In the genomic region with DNA sequence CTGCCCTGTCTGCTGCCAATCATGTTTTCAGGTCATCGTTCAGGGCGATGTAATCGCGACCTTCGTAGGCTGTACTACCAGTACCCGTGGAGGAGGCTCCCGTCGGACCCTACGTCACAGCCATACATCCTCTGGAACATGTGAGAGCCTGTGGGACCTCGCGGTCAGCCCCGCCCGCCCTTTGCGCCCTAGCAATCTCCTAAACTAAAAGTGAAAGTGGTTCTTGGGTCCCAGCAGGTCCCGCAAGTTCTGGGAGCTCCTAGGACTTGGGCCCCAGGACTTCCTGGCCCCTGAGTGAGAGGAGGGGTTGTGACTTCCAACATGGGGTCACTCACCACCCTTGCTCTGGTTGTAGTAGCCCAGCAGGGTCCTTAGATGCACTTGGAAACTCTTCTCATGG, we compare ENCODE assay signal across 8 mouse cellular contexts. TPM values are rescaled to one million over a fixed set of nuclear protein-coding genes. Genes with fewer than 3 reads are reported as not detected.
DNase-seq lines count a peak whose midpoint lies in the region; ATAC-seq and TF ChIP-seq lines count a peak whose summit lies in the region.

No protein-coding gene starts in this region.

- TF ChIP-seq CTCF in testis, adult 2 months (IDR thresholded peaks at IDR 0.05; ENCODE audit: control insufficient read depth, insufficient read depth, insufficient replicate concordance, low read depth, low read length) = no peak
- no peak for TF ChIP-seq CTCF in lung, adult 2 months (IDR thresholded peaks at IDR 0.05; ENCODE audit: insufficient read depth, low read length)

- no peak for DNase-seq in testis, postnatal 14 days (ENCODE audit: low spot score)
- peak; percentile 32 for DNase-seq in lung, adult 2 months
- DNase-seq in right cerebral cortex, postnatal 36 days (ENCODE audit: low spot score in 2 of 2) = no peak
- no peak for DNase-seq in cerebellum, postnatal 4 days (ENCODE audit: low spot score in 2 of 2)

- H3K4me2 ChIP-seq in forebrain, embryonic 15.5 days (replicated peaks) = peak overlapping the region; percentile 40
- peak overlapping the region; percentile 75 for H3K4me2 ChIP-seq in intestine, embryonic 16.5 days (ENCODE audit: low read depth, low read length)
- peak overlapping the region; percentile 56 for H3K4me2 ChIP-seq in neural tube, embryonic 12.5 days (replicated peaks)

- H3K27me3 ChIP-seq in testis, adult 2 months (ENCODE audit: control insufficient read depth, insufficient read depth, low read length) = no peaks in the 10 kb centered on the region
- peaks cover 39% of the 10 kb centered on the region for H3K27me3 ChIP-seq in forebrain, embryonic 15.5 days
- H3K27me3 ChIP-seq in intestine, embryonic 16.5 days (replicated peaks; ENCODE audit: control insufficient read depth, insufficient read depth, low read length) = peaks cover 22% of the 10 kb centered on the region
- H3K27me3 ChIP-seq in neural tube, embryonic 12.5 days (replicated peaks) = peaks cover 47% of the 10 kb centered on the region

- no peaks in the 10 kb centered on the region for H3K9me3 ChIP-seq in forebrain, embryonic 15.5 days
- H3K9me3 ChIP-seq in intestine, embryonic 16.5 days (ENCODE audit: control insufficient read depth, low read length) = no peaks in the 10 kb centered on the region
- no peaks in the 10 kb centered on the region for H3K9me3 ChIP-seq in neural tube, embryonic 12.5 days

- WGBS in forebrain, embryonic 15.5 days = 1% methylated on average over 15 of the region's 15 CpGs
- 2% methylated on average over 15 of the region's 15 CpGs for WGBS in intestine, embryonic 16.5 days
- WGBS in lung, adult 2 months = under 1% methylated on average over 15 of the region's 15 CpGs
- WGBS in neural tube, embryonic 12.5 days = under 1% methylated on average over 15 of the region's 15 CpGs

- peak overlapping the region; percentile 1 for H3K4me3 ChIP-seq in testis, adult 2 months (ENCODE audit: control insufficient read depth, low read depth, low read length)
- peak overlapping the region; percentile 26 for H3K4me3 ChIP-seq in forebrain, embryonic 15.5 days
- peak overlapping the region; percentile 42 for H3K4me3 ChIP-seq in intestine, embryonic 16.5 days (ENCODE audit: low read length)
- peak overlapping the region; percentile 49 for H3K4me3 ChIP-seq in lung, adult 2 months (replicated peaks; ENCODE audit: extremely low read depth, low read depth, low read length)
- peak overlapping the region; percentile 22 for H3K4me3 ChIP-seq in neural tube, embryonic 12.5 days

- TF ChIP-seq POLR2A in testis, adult 2 months (IDR thresholded peaks at IDR 0.05; ENCODE audit: control insufficient read depth, low read depth, low read length) = no peak
- TF ChIP-seq POLR2A in lung, adult 2 months (IDR thresholded peaks at IDR 0.05; ENCODE audit: borderline replicate concordance, extremely low read depth, low read depth, low read length) = no peak

- H3K27ac ChIP-seq in testis, adult 2 months (ENCODE audit: control insufficient read depth, insufficient read depth, low read depth, low read length) = no peak overlapping the region
- no peak overlapping the region for H3K27ac ChIP-seq in forebrain, embryonic 15.5 days (replicated peaks)
- no peak overlapping the region for H3K27ac ChIP-seq in intestine, embryonic 16.5 days (ENCODE audit: low read length)
- H3K27ac ChIP-seq in neural tube, embryonic 12.5 days = no peak overlapping the region

- no peak for ATAC-seq in forebrain, embryonic 15.5 days (replicated peaks)
- ATAC-seq in intestine, embryonic 16.5 days = peak; percentile 52; the same call in 1 of the 2 replicates
- ATAC-seq in neural tube, embryonic 12.5 days (ENCODE audit: low FRiP score, low read depth) = no peak; the same call in 1 of the 2 replicates

- no peaks in the 10 kb centered on the region for H3K36me3 ChIP-seq in testis, adult 2 months (ENCODE audit: control insufficient read depth, insufficient read depth, low read length)
- no peaks in the 10 kb centered on the region for H3K36me3 ChIP-seq in forebrain, embryonic 15.5 days
- no peaks in the 10 kb centered on the region for H3K36me3 ChIP-seq in intestine, embryonic 16.5 days (ENCODE audit: control insufficient read depth, insufficient read depth, low read length)
- no peaks in the 10 kb centered on the region for H3K36me3 ChIP-seq in neural tube, embryonic 12.5 days

- H3K4me1 ChIP-seq in testis, adult 2 months (ENCODE audit: control insufficient read depth, insufficient read depth, low read length) = peaks cover 5% of the 10 kb centered on the region
- H3K4me1 ChIP-seq in forebrain, embryonic 15.5 days = peaks cover 6% of the 10 kb centered on the region
- H3K4me1 ChIP-seq in intestine, embryonic 16.5 days (ENCODE audit: control insufficient read depth, insufficient read depth, low read length) = peaks cover 6% of the 10 kb centered on the region; the same call in 1 of the 2 replicates
- no peaks in the 10 kb centered on the region for H3K4me1 ChIP-seq in lung, adult 2 months (ENCODE audit: control insufficient read depth, insufficient read depth, low read length)
- H3K4me1 ChIP-seq in neural tube, embryonic 12.5 days = 0 out of 2 replicates have a peak, but pooled peaks cover 10% of the 10 kb centered on the region

- H3K9ac ChIP-seq in forebrain, embryonic 15.5 days (replicated peaks) = no peak overlapping the region
- H3K9ac ChIP-seq in intestine, embryonic 16.5 days (ENCODE audit: low read depth, low read length) = peak overlapping the region; percentile 36; the same call in 1 of the 2 replicates
- 0 out of 2 replicates have a peak overlapping the region, but pooled peaks have one; percentile 33 for H3K9ac ChIP-seq in neural tube, embryonic 12.5 days

RNA-seq across cellular contexts. Expression of a gene that starts 15.4 kb away (rescaled TPM):
- polyA plus RNA-seq in testis, adult 2 months (2012; rRNA removed) = 0.05 TPM in 1 of 2 replicates, not detected in the other
- not detected in 2 replicates for polyA plus RNA-seq in forebrain, embryonic 15.5 days (2015; fragmentation: Nextera tagmentation; extraction: Ambion mirVana)
- polyA plus RNA-seq in intestine, embryonic 16.5 days (2015; fragmentation: Nextera tagmentation; extraction: Ambion mirVana) = 42.3 and 46.9 TPM in 2 replicates
- 0.05 TPM in 1 of 2 replicates, not detected in the other for polyA plus RNA-seq in lung, adult 2 months (2012; rRNA removed)
- polyA plus RNA-seq in neural tube, embryonic 12.5 days (2016; fragmentation: Nextera tagmentation; extraction: Ambion mirVana) = not detected in 2 replicates

RNA-seq across cellular contexts. Expression of a gene that starts 37.1 kb away (rescaled TPM):
- polyA plus RNA-seq in testis, adult 2 months (2012; rRNA removed) = 0.21 TPM in 1 of 2 replicates, not detected in the other
- not detected in 2 replicates for polyA plus RNA-seq in forebrain, embryonic 15.5 days (2015; fragmentation: Nextera tagmentation; extraction: Ambion mirVana)
- polyA plus RNA-seq in intestine, embryonic 16.5 days (2015; fragmentation: Nextera tagmentation; extraction: Ambion mirVana) = 1.9 and 3.5 TPM in 2 replicates
- 0.62 and 1.2 TPM in 2 replicates for polyA plus RNA-seq in lung, adult 2 months (2012; rRNA removed)
- polyA plus RNA-seq in neural tube, embryonic 12.5 days (2016; fragmentation: Nextera tagmentation; extraction: Ambion mirVana) = 0.25 TPM in 1 of 2 replicates, not detected in the other

RNA-seq across cellular contexts. Expression of a gene that starts 52.4 kb away (rescaled TPM):
- polyA plus RNA-seq in testis, adult 2 months (2012; rRNA removed) = 82.5 and 90.8 TPM in 2 replicates
- 101 and 105 TPM in 2 replicates for polyA plus RNA-seq in forebrain, embryonic 15.5 days (2015; fragmentation: Nextera tagmentation; extraction: Ambion mirVana)
- 129 and 139 TPM in 2 replicates for polyA plus RNA-seq in intestine, embryonic 16.5 days (2015; fragmentation: Nextera tagmentation; extraction: Ambion mirVana)
- polyA plus RNA-seq in lung, adult 2 months (2012; rRNA removed) = 67.6 and 80.1 TPM in 2 replicates
- 84.2 and 94.0 TPM in 2 replicates for polyA plus RNA-seq in neural tube, embryonic 12.5 days (2016; fragmentation: Nextera tagmentation; extraction: Ambion mirVana)

Comparison
In these comparisons a context has a peak if more than half of its experiments do, and no peak if none do; other contexts are left out.
1. RNA of a gene that starts 15.4 kb away (polyA plus RNA-seq): 42.3 to 46.9 TPM in intestine, embryonic 16.5 days; 0.05 TPM in lung, adult 2 months, 0.05 TPM in testis, adult 2 months, not detected in forebrain, embryonic 15.5 days and not detected in neural tube, embryonic 12.5 days; every median in the first group is over 10 times any median in the second.
2. Peak in every context shown above with its lines, with median percentiles within 50 percentile points of each other: H3K4me3 ChIP-seq and H3K4me2 ChIP-seq.